Mouse (Mus musculus): ENCODE measurements around the gene Cwc25.

The Cwc25 gene

DNA sequence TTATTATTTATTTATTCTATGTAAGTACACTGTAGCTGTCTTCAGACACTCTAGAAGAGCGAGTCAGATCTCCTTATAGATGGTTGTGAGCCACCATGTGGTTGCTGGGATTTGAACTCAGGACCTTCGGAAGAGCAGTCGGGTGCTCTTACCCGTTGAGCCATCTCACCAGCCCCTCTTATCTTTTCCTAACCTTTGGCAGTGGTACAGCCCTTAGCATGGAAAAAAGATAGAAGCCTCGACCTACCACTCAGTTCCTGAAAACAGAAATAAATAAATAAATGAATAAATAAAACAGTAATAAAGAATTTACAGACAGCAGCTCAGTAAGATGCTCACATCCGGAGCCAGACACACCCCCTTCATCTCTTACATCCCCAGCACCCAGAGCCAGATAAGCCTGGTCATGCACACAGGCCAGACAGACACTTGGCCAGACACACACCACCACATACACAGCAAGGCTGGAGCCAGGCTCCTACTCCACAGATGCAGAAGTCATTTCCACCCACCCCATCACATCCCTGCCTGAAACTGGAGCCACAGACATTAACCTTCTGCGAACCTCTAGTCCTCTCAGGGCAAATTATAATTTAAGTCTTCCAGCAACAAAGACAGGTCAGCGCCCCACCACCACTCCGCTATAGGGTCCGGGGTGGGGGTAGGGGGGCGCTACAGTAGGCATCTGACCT, 69.0 kb downstream of the Cwc25 start:
- peak; percentile 33 for DNase-seq

DNA sequence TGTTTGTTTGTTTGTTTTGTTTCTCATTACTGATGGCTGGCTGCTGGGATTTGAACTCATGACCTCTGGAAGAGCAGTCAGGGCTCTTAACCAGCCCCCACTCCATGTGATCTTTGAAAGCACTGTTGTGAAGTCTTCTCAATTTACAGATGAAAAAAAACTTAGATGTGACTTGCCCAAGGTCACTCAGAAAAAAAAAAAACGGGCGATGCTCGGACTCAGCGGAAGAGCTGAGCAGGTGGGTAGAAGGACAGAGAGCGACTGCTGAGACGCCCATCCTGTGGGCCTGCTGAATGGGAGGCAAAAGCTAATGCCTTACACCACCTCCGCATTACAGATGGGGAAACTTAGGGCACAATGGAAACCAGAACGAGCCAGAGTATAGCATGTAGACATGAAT, 69.7 kb downstream of the Cwc25 start:
- DNase-seq, result no peak

DNA sequence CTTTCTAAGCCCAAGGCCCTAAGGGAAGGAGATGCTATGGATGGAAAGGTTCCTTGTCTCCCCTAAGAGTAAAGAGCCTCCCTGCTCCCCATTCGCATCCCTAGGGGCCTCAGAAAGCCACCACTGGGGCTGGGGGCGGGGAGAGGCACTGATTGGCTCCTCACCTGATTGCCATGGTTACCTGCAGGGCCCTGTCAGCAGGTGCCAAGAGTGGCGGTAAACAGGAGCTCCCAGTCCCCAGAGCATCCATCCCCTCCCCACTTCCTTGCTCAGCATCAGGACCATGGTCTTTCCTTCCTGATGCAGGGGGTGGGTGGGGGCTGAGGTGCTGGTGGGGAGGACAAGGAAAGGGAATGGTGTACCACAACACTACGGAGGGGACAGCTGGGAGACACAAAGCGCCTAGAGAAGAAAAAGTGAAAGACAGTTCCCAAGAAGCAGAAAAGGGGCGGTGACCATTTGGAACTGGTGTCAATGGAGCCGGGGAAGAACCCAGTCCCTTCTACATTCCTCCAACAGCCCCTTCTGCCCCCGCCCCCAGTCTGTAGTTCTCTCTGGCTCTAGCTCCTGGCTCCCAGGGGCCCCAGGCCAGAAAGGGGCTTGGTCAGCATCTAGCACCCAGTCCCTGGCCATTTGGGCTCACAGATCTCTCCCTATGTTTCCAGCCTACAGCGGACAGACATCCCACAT, 70.5 kb downstream of the Cwc25 start:
- no peak for DNase-seq
